Mouse (Mus musculus): Measurements from ENCODE around the gene Dynlt1b.
"Not testable (repeated sequence)": the region's sequence is repeated elsewhere in the genome, so short reads cannot be mapped to it uniquely, and the experiment has no call there.

Gene Dynlt1b

GRCm38 (mm10) chr17:6429945-6430344, at the start of gene Dynlt1b:
TSS of gene Dynlt1b (plus strand) at chr17:6430112.
- DNase-seq (ENCODE audit: low read depth, low spot score): peak; percentile 100

- DNase-seq (ENCODE audit: low read depth, low spot score): not testable (repeated sequence)
Observed at GRCm38 (mm10) chr17:6380182-6380841, 49.6 kb upstream of the Dynlt1b start.

DNA sequence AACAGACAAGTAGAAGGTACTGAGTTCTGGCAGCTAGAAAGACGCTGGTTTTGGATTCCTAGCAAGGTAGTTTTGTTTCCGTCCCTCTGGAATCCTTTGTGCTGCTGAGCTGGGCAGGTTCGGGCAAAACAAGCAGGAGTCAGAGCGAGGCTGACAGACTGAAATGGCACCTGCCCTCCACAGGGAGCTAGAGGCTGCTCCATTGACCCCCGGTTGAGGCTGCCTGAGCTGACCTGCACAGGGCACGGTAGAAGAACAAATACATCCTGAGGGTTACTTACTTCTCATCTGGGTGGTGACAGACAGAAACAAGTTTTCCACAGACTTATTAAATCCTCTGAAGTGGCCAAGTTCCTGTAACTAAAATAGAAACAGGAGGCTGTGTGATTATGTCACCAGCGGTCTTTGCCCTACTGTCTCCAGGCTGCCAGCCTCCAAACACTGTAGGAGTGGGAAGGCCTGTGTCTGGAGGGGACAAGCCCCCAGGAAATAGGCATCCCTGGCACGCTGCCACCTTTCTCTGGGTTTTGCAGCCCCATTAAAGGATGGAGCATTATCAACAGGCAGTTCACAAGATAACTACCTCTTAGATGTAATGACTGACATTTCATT, 48.7 kb upstream of the Dynlt1b start:
- DNase-seq (ENCODE audit: low read depth, low spot score): not testable (repeated sequence)

- DNase-seq (ENCODE audit: low read depth, low spot score): not testable (repeated sequence)
Observed at GRCm38 (mm10) chr17:6386927-6387326, 43.0 kb upstream of the Dynlt1b start.

- not testable (repeated sequence) for DNase-seq (ENCODE audit: low read depth, low spot score)
Observed at GRCm38 (mm10) chr17:6387380-6387911, 42.5 kb upstream of the Dynlt1b start.

- not testable (repeated sequence) for DNase-seq (ENCODE audit: low read depth, low spot score)
Observed at GRCm38 (mm10) chr17:6389463-6389862, 40.4 kb upstream of the Dynlt1b start.

DNA sequence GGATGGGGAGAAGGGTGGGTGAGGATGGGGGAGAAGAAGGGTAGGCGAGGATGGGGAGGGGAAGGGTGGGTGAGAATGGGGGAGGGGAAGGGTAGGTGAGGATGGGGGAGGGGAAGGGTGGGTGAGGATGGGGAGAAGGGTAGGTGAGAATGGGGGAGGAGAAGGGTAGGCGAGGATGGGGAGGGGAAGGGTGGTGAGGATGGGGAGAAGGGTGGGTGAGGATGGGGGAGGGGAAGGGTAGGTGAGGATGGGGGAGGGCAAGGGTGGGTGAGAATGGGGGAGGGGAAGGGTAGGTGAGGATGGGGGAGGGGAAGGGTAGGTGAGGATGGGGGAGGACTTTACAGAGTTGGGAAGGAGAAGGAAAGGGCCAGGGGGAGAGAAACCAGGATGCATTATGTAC, 39.2 kb upstream of the Dynlt1b start:
- DNase-seq (ENCODE audit: low read depth, low spot score): not testable (repeated sequence)

DNA sequence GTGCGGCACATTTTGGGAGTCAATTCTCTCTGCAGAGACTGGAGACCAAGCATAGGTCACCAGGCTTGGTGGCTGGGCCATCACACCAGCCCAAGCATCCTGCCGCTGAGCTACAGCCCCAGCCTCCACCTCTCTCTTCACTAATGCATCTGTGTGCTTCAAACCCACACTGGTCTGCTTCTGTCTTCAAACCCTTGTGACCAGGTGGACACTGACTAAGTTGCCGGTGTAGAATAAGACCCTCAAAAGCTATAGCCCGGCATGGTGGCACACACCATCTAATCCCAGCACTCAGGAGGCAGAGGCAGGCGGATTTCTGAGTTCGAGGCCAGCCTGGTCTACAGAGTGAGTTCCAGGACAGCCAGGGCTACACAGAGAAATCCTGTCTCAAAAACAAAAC, 38.2 kb upstream of the Dynlt1b start:
- DNase-seq (ENCODE audit: low read depth, low spot score): not testable (repeated sequence)

GRCm38 (mm10) chr17:6392473-6393340, 37.2 kb upstream of the Dynlt1b start:
- DNase-seq (ENCODE audit: low read depth, low spot score): not testable (repeated sequence)

GRCm38 (mm10) chr17:6398079-6398478, 31.8 kb upstream of the Dynlt1b start:
- not testable (repeated sequence) for DNase-seq (ENCODE audit: low read depth, low spot score)

DNA sequence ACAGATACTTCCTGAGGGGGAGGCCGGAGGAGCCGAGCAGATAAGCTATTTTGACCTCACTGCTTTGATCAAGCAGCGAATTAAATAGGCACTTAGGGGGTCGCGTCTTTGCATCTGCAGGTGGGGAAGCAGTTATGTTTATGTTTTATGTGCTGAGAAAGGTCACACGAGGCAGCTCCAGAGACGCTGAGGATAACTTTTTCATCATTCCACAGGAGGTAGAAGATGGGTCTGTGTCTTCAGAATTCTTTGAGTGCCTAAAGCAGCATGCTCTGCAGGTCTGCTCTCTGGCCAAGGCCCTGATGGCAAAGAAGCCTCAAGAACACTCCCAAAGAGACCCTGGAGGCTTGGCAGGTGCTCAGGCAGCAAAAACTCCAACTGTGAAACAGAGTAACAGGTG, 31.1 kb upstream of the Dynlt1b start:
- not testable (repeated sequence) for DNase-seq (ENCODE audit: low read depth, low spot score)

GRCm38 (mm10) chr17:6399281-6400096, 30.4 kb upstream of the Dynlt1b start:
- not testable (repeated sequence) for DNase-seq (ENCODE audit: low read depth, low spot score)

- DNase-seq (ENCODE audit: low read depth, low spot score): peak; percentile 1
Observed at GRCm38 (mm10) chr17:6400097-6400489, 29.8 kb upstream of the Dynlt1b start.

DNA sequence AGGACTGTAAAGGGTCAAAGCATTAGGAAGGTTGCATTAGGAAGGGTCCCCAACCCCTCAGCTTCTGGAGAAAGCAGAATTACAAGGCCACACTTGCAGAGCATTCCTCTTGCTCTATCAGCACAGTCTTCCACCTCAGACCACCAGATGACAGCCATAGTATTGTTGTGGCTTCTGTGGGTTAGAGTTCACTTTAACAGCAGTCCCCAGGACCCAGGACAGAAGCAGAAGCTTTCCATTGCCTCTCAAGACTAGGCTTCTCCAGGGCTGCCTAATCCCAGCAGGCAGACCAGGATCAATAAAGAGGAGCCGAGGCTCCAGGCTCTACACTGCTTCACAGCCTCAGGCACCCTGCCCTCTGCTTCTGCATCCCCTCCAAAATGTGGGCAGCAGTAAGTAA, 25.4 kb upstream of the Dynlt1b start:
- not testable (repeated sequence) for DNase-seq (ENCODE audit: low read depth, low spot score)

GRCm38 (mm10) chr17:6406972-6407371, 22.9 kb upstream of the Dynlt1b start:
- DNase-seq (ENCODE audit: low read depth, low spot score): not testable (repeated sequence)

DNA sequence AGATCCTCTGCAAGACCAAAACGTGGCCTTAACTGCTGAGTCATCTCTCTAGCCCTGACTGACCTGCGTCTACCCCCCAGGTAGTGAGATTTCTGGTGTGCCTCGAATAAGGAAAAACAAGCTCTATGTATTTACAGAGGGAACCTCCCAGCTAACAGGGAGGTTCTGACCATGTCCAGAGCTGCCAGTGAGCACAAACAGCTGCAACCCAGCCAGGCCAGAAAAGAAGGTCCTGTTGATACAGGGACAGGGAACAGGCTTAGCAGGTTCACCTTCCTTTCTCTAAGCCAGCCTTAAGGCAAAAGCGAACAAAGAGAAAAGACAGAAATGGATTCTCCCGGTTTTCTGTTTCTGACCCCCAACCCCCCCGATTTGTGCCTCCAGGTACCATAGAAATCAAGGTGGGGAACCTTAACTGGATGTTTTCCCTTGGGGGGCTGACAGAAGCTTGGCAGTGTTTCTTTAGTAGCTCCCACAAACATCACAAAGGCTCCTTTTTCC, 19.1 kb upstream of the Dynlt1b start:
- DNase-seq (ENCODE audit: low read depth, low spot score): not testable (repeated sequence)

GRCm38 (mm10) chr17:6417118-6417517, 12.8 kb upstream of the Dynlt1b start:
- DNase-seq (ENCODE audit: low read depth, low spot score): not testable (repeated sequence)

DNA sequence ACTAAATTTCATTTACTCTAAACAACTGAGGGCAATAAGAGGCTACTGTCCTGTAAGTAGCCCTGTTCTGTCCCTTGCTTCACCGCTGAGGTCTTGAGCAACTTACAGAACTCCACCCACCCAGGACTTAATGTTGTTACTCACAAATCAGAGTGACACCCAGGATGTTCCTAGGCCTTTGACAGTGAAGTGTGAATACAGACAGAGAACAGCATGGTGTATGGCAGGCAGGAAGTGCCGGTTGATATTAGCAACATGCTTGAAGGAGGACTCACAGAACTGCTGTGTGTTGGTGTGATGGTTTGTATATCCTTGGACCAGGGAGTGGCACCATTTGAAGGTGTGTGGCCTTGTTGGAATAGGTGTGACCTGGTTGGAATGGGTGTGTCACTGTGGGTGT, 9.4 kb upstream of the Dynlt1b start:
- not testable (repeated sequence) for DNase-seq (ENCODE audit: low read depth, low spot score)

GRCm38 (mm10) chr17:6421547-6422326, 8.2 kb upstream of the Dynlt1b start:
- DNase-seq (ENCODE audit: low read depth, low spot score): peak; percentile 61

GRCm38 (mm10) chr17:6422370-6422769, 7.5 kb upstream of the Dynlt1b start:
- peak; percentile 40 for DNase-seq (ENCODE audit: low read depth, low spot score)

Data from ES-CJ7 (cell line).